Mouse (Mus musculus): ENCODE results near the gene Vamp4. TPM values are rescaled to one million over a fixed set of nuclear protein-coding genes. Genes with fewer than 3 reads are reported as not detected.

Vamp4 gene
- polyA plus RNA-seq, 1 experiment from 2014 or later, result 33.6 TPM

- no peak for ATAC-seq
- WGBS, result 70% methylated on average over 3 of the region's 3 CpGs
- H3K9ac ChIP-seq (ENCODE audit: low read depth, low read length), result no peak overlapping the region
- H3K27me3 ChIP-seq (replicated peaks; ENCODE audit: control insufficient read depth, insufficient read depth, low read length), result no peaks in the 10 kb centered on the region
- H3K4me1 ChIP-seq (replicated peaks; ENCODE audit: control insufficient read depth, insufficient read depth, low read length), result no peaks in the 10 kb centered on the region
- no peak overlapping the region for H3K4me2 ChIP-seq (replicated peaks; ENCODE audit: low read depth)
- no peaks in the 10 kb centered on the region for H3K36me3 ChIP-seq (ENCODE audit: control insufficient read depth, insufficient read depth)
- H3K9me3 ChIP-seq (ENCODE audit: control insufficient read depth), result peaks cover 4% of the 10 kb centered on the region; the same call in 1 of the 2 replicates
- TF ChIP-seq CTCF (IDR thresholded peaks at IDR 0.05; ENCODE audit: low read depth), result no peak
- H3K27ac ChIP-seq (ENCODE audit: low read depth, low read length), result no peak overlapping the region
- no peak overlapping the region for H3K4me3 ChIP-seq (ENCODE audit: low read depth, low read length)
Observed at GRCm38 (mm10) chr1:162636516-162636915, 66.2 kb downstream of the Vamp4 start.

- H3K27me3 ChIP-seq (replicated peaks; ENCODE audit: control insufficient read depth, insufficient read depth, low read length), result no peaks in the 10 kb centered on the region
- WGBS, result 90% methylated on average over 4 of the region's 4 CpGs
- no peaks in the 10 kb centered on the region for H3K4me1 ChIP-seq (replicated peaks; ENCODE audit: control insufficient read depth, insufficient read depth, low read length)
- no peak for ATAC-seq
- H3K4me2 ChIP-seq (replicated peaks; ENCODE audit: low read depth), result no peak overlapping the region
- H3K9me3 ChIP-seq (ENCODE audit: control insufficient read depth), result peaks cover 4% of the 10 kb centered on the region; the same call in 1 of the 2 replicates
- H3K4me3 ChIP-seq (ENCODE audit: low read depth, low read length), result no peak overlapping the region
- no peak overlapping the region for H3K27ac ChIP-seq (ENCODE audit: low read depth, low read length)
- H3K36me3 ChIP-seq (ENCODE audit: control insufficient read depth, insufficient read depth), result no peaks in the 10 kb centered on the region
- H3K9ac ChIP-seq (ENCODE audit: low read depth, low read length), result no peak overlapping the region
- TF ChIP-seq CTCF (IDR thresholded peaks at IDR 0.05; ENCODE audit: low read depth), result no peak
Observed at GRCm38 (mm10) chr1:162638535-162638934, 68.2 kb downstream of the Vamp4 start.

GRCm38 (mm10) chr1:162639051-162639750 is 68.9 kb downstream of the Vamp4 start, which contains the start of gene Myoc:
Myoc (plus strand) TSS chr1:162639155.
- WGBS, result 81% methylated on average over 10 of the region's 10 CpGs
- Histone ChIP-seq H3K27me3 (replicated peaks; ENCODE audit: control insufficient read depth, insufficient read depth, low read length) (no peaks in the 10 kb centered on the region), H3K9me3 (ENCODE audit: control insufficient read depth) (peaks cover 4% of the 10 kb centered on the region; the same call in 1 of the 2 replicates), H3K27ac (ENCODE audit: low read depth, low read length) (no peak within 1 kb of the TSS), H3K36me3 (ENCODE audit: control insufficient read depth, insufficient read depth) (no peaks in the 10 kb centered on the region), H3K9ac (ENCODE audit: low read depth, low read length) (no peak within 1 kb of the TSS), H3K4me3 (ENCODE audit: low read depth, low read length) (no peak within 1 kb of the TSS), H3K4me2 (replicated peaks; ENCODE audit: low read depth) (no peak within 1 kb of the TSS), H3K4me1 (replicated peaks; ENCODE audit: control insufficient read depth, insufficient read depth, low read length) (no peaks in the 10 kb centered on the region)
- no peak for TF ChIP-seq CTCF (IDR thresholded peaks at IDR 0.05; ENCODE audit: low read depth)
- no peak for ATAC-seq

GRCm38 (mm10) chr1:162639861-162640260 is 69.5 kb downstream of the Vamp4 start:
- no peaks in the 10 kb centered on the region for H3K4me1 ChIP-seq (replicated peaks; ENCODE audit: control insufficient read depth, insufficient read depth, low read length)
- H3K9me3 ChIP-seq (ENCODE audit: control insufficient read depth), result no peaks in the 10 kb centered on the region
- WGBS, result 90% methylated on average over 1 of the region's 1 CpGs
- no peak overlapping the region for H3K4me3 ChIP-seq (ENCODE audit: low read depth, low read length)
- H3K27ac ChIP-seq (ENCODE audit: low read depth, low read length), result no peak overlapping the region
- ATAC-seq, result no peak
- no peak overlapping the region for H3K9ac ChIP-seq (ENCODE audit: low read depth, low read length)
- H3K4me2 ChIP-seq (replicated peaks; ENCODE audit: low read depth), result no peak overlapping the region
- no peaks in the 10 kb centered on the region for H3K27me3 ChIP-seq (replicated peaks; ENCODE audit: control insufficient read depth, insufficient read depth, low read length)
- H3K36me3 ChIP-seq (ENCODE audit: control insufficient read depth, insufficient read depth), result no peaks in the 10 kb centered on the region
- no peak for TF ChIP-seq CTCF (IDR thresholded peaks at IDR 0.05; ENCODE audit: low read depth)

- TF ChIP-seq CTCF (IDR thresholded peaks at IDR 0.05; ENCODE audit: low read depth), result no peak
- H3K27ac ChIP-seq (ENCODE audit: low read depth, low read length), result no peak overlapping the region
- no peaks in the 10 kb centered on the region for H3K36me3 ChIP-seq (ENCODE audit: control insufficient read depth, insufficient read depth)
- H3K9ac ChIP-seq (ENCODE audit: low read depth, low read length), result no peak overlapping the region
- H3K27me3 ChIP-seq (replicated peaks; ENCODE audit: control insufficient read depth, insufficient read depth, low read length), result no peaks in the 10 kb centered on the region
- WGBS, result 78% methylated on average over 3 of the region's 3 CpGs
- H3K4me3 ChIP-seq (ENCODE audit: low read depth, low read length), result no peak overlapping the region
- ATAC-seq, result no peak
- H3K4me1 ChIP-seq (replicated peaks; ENCODE audit: control insufficient read depth, insufficient read depth, low read length), result no peaks in the 10 kb centered on the region
- no peak overlapping the region for H3K4me2 ChIP-seq (replicated peaks; ENCODE audit: low read depth)
- no peaks in the 10 kb centered on the region for H3K9me3 ChIP-seq (ENCODE audit: control insufficient read depth)
Observed at GRCm38 (mm10) chr1:162642591-162642990, 72.3 kb downstream of the Vamp4 start.

GRCm38 (mm10) chr1:162643752-162644151 is 73.4 kb downstream of the Vamp4 start:
- ATAC-seq, result no peak
- Histone ChIP-seq H3K36me3 (ENCODE audit: control insufficient read depth, insufficient read depth) (no peaks in the 10 kb centered on the region), H3K4me2 (replicated peaks; ENCODE audit: low read depth) (no peak overlapping the region), H3K4me3 (ENCODE audit: low read depth, low read length) (no peak overlapping the region), H3K9ac (ENCODE audit: low read depth, low read length) (no peak overlapping the region), H3K4me1 (replicated peaks; ENCODE audit: control insufficient read depth, insufficient read depth, low read length) (no peaks in the 10 kb centered on the region), H3K27me3 (replicated peaks; ENCODE audit: control insufficient read depth, insufficient read depth, low read length) (no peaks in the 10 kb centered on the region), H3K9me3 (ENCODE audit: control insufficient read depth) (no peaks in the 10 kb centered on the region), H3K27ac (ENCODE audit: low read depth, low read length) (no peak overlapping the region)
- TF ChIP-seq CTCF (IDR thresholded peaks at IDR 0.05; ENCODE audit: low read depth), result no peak
- 40% methylated on average over 4 of the region's 4 CpGs for WGBS

Data from intestine, postnatal 0 days (tissue).